Mouse (Mus musculus) limb, embryonic 14.5 days (tissue): ENCODE data around the gene Igsf21. TPM values are rescaled to one million over a fixed set of nuclear protein-coding genes. Genes with fewer than 3 reads are reported as not detected.

Experiments used
- ATAC-seq: fragments of 200-750 bp; cut with Nextera tagmentation; 2 replicates; pipeline ENCODE4 v1.8.0; 2017; ENCODE audit warnings: low read depth, moderate number of reproducible peaks, moderate TSS enrichment; ENCODE audit not compliant: low FRiP score
- DNase-seq: peaks from one replicate; pipeline ENCODE4 v3.0.0-alpha.2; 2015; ENCODE audit warnings: low spot score
- H3K27ac ChIP-seq: fragments of 300-500 bp; sonication (generic); replicated peaks from 2 replicates; pipeline ENCODE4 v1.5.1; 2014; ENCODE audit warnings: low read depth, mild to moderate bottlenecking, low read length, moderate library complexity, mixed read lengths
- H3K27me3 ChIP-seq: fragments of 300-500 bp; sonication (generic); 2 replicates; pipeline ENCODE4 v1.6.1; 2014; ENCODE audit warnings: low read length, mixed read lengths; ENCODE audit not compliant: control insufficient read depth, insufficient read depth
- H3K36me3 ChIP-seq: fragments of 300-500 bp; sonication (generic); 2 replicates; pipeline ENCODE4 v1.6.1; 2014; ENCODE audit warnings: mild to moderate bottlenecking, low read length, moderate library complexity, mixed read lengths; ENCODE audit not compliant: control insufficient read depth, insufficient read depth
- H3K4me1 ChIP-seq: fragments of 300-500 bp; sonication (generic); 2 replicates; pipeline ENCODE4 v1.6.1; 2014; ENCODE audit warnings: antibody characterized with exemption, low read length, mixed read lengths; ENCODE audit not compliant: control insufficient read depth, insufficient read depth
- H3K4me2 ChIP-seq: fragments of 300-500 bp; sonication (generic); replicated peaks from 2 replicates; pipeline ENCODE4 v1.6.1; 2014; ENCODE audit warnings: low read depth, mild to moderate bottlenecking, low read length, moderate library complexity; ENCODE audit not compliant: severe bottlenecking
- H3K4me3 ChIP-seq: fragments of 300-500 bp; sonication (generic); replicated peaks from 2 replicates; pipeline ENCODE4 v1.5.1; 2014; ENCODE audit warnings: low read length
- H3K9ac ChIP-seq: fragments of 300-500 bp; sonication (generic); 2 replicates; pipeline ENCODE4 v1.6.1; 2014; ENCODE audit warnings: mild to moderate bottlenecking, low read depth, low read length, moderate library complexity; ENCODE audit not compliant: severe bottlenecking
- H3K9me3 ChIP-seq: fragments of 300-500 bp; sonication (generic); 2 replicates; pipeline ENCODE4 v1.6.1; 2016; ENCODE audit warnings: low read length; ENCODE audit not compliant: control insufficient read depth
- POLR2A ChIP-seq: fragments of 200-500 bp; IDR thresholded peaks from 2 replicates; pipeline ENCODE4 v1.8.0; 2012; ENCODE audit warnings: inconsistent platforms, mild to moderate bottlenecking, moderate library complexity, borderline replicate concordance; ENCODE audit not compliant: insufficient read depth, insufficient read length; ENCODE audit errors: extremely low read depth
- WGBS: fragments of 180-500 bp; shearing (Covaris S2); extraction: QIAGEN DNeasy Blood & Tissue Kit; methylation state at CpG from one replicate; pipeline ENCODE4 v1.1.7; 2014; 5-methylcytosine and 5-hydroxymethylcytosine counted together
- polyA plus RNA-seq, 2 experiments: library from polyadenylated mRNA; depleted of rRNA in 1 of 2; stranded (reverse) in 1 of 2; unstranded in 1 of 2; fragments of >200 nt; fragmentation: Nextera tagmentation in 1 of 2; extraction: Ambion mirVana in 1 of 2; gene quantifications; 2 replicates each; pipeline versions ENCODE4 v1.2.1 to v1.2.3; 2012 to 2014

Gene Igsf21
- polyA plus RNA-seq, 2 experiments: 0.45 to 0.55 TPM

- H3K36me3 ChIP-seq: no peaks in the 10 kb centered on the region
- H3K4me3 ChIP-seq: no peak overlapping the region
- TF ChIP-seq POLR2A: no peak
- no peak overlapping the region for H3K9ac ChIP-seq
- no peak overlapping the region for H3K27ac ChIP-seq
- WGBS: 74% methylated on average over 7 of the region's 7 CpGs
- H3K4me2 ChIP-seq: no peak overlapping the region
- ATAC-seq (no peak), DNase-seq (no peak)
- H3K9me3 ChIP-seq: 0 out of 2 replicates have a peak, but pooled peaks cover 5% of the 10 kb centered on the region
- H3K27me3 ChIP-seq: no peaks in the 10 kb centered on the region
- H3K4me1 ChIP-seq: no peaks in the 10 kb centered on the region
Observed at GRCm38 (mm10) chr4:140053042-140053441, 193.5 kb downstream of the Igsf21 start.

DNA sequence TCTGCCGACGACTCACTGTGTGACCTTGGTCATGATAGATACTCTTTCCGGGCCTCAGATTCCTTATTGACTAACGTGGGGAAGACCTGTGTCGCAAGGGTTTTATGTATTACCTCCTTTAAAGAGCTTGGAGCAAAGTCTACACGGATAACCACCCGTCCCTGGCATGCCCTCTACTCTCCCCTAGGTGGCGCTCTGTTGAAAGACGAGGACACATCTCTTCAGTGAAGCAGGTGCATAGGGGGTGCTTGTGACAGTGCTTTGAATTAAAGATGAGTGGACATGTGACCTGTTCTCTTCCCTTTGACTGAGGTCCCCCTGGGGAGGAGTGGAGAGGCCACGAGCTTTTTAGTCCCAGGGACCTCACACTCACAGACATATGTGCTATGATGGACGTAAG lies 194.0 kb downstream of the Igsf21 start:
- no peaks in the 10 kb centered on the region for H3K4me1 ChIP-seq
- no peaks in the 10 kb centered on the region for H3K36me3 ChIP-seq
- no peak overlapping the region for H3K9ac ChIP-seq
- no peak overlapping the region for H3K4me2 ChIP-seq
- 0 out of 2 replicates have a peak, but pooled peaks cover 5% of the 10 kb centered on the region for H3K9me3 ChIP-seq
- H3K27ac ChIP-seq: no peak overlapping the region
- no peak overlapping the region for H3K4me3 ChIP-seq
- no peak for ATAC-seq
- DNase-seq: no peak
- WGBS: 57% methylated on average over 11 of the region's 11 CpGs
- no peaks in the 10 kb centered on the region for H3K27me3 ChIP-seq
- TF ChIP-seq POLR2A: no peak

DNA sequence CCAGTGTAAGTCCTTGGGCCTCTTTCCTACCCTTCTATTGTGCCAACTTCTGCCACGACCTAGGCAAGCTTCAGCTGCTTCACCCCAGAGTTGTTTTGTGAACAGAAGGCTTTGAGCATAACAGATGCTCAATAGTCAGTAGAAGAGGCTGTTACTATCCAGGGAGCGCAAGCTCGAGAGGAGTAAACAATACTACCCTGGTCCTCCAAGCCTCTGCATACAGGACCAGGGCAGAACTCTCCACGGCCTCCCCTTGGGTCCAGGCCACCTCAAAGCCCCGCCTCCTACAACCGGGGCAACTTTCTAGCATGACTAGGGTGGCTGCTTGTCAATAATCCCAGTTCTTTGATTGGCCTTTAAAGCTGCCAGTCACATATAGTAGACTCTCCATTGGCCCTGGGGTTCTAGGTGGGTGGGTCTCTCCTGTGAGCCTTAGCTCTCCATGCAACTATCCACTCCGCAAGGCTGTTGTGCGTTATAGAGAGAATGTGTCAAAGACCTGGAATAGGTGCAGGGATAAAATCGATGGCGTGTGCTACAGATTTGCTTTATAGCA lies 198.7 kb downstream of the Igsf21 start:
- Histone ChIP-seq H3K27me3 (no peaks in the 10 kb centered on the region), H3K27ac (no peak overlapping the region), H3K9ac (no peak overlapping the region), H3K4me1 (no peaks in the 10 kb centered on the region), H3K36me3 (no peaks in the 10 kb centered on the region), H3K9me3 (0 out of 2 replicates have a peak, but pooled peaks cover 5% of the 10 kb centered on the region), H3K4me3 (no peak overlapping the region), H3K4me2 (no peak overlapping the region)
- no peak for ATAC-seq
- no peak for TF ChIP-seq POLR2A
- DNase-seq: no peak
- 69% methylated on average over 10 of the region's 10 CpGs for WGBS

- Histone ChIP-seq H3K9me3 (0 out of 2 replicates have a peak, but pooled peaks cover 11% of the 10 kb centered on the region), H3K4me1 (no peaks in the 10 kb centered on the region), H3K4me3 (no peak overlapping the region), H3K36me3 (no peaks in the 10 kb centered on the region), H3K27ac (no peak overlapping the region), H3K9ac (no peak overlapping the region), H3K27me3 (peaks cover 4% of the 10 kb centered on the region; the same call in 1 of the 2 replicates), H3K4me2 (no peak overlapping the region)
- TF ChIP-seq POLR2A: no peak
- ATAC-seq (peak; percentile 47; the same call in 1 of the 2 replicates), DNase-seq (no peak)
- 44% methylated on average over 12 of the region's 12 CpGs for WGBS
Observed at GRCm38 (mm10) chr4:140043953-140044352, 202.6 kb downstream of the Igsf21 start.

DNA sequence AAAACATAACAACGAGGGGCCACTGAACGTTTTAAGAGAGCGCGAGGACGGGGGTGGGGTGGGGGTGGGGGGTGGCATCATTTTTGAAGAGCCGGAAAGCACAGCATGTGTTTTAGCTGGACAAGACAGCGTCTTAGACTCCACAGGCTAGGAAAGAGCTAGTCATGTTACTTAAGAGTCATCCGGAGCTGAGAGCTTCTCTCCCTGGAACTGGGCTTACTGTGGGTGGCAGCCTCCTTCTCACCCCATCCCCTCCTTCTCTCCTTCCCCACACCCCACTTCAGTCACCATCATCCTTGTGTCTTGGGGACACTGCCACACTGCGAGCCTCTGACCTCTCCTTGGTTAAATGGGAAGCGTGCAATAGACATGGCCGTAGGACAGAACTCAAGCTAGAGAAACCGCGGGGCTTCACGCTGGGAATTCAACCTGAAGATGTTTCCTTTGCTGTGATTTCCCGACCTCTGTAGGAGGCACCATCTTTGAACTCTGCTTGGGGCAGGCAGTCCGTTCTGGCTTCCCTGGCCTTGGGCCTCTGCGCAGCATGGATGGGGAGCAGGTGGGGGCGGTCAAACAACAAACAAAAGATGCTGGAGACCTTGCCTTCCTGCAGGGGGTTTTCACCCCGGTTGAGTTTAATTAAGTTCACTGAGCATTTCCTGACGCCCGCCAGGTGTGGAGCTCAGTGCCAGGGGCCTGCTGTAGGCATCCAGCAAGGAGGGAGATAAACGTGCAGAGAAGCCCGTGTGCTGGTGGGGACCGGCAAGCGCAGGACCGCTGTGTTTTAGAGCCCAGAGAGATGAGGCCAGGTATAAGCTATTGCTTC lies 207.8 kb downstream of the Igsf21 start:
- ATAC-seq: no peak
- H3K9me3 ChIP-seq: 0 out of 2 replicates have a peak, but pooled peaks cover 11% of the 10 kb centered on the region
- no peak overlapping the region for H3K4me2 ChIP-seq
- no peak for DNase-seq
- no peak overlapping the region for H3K4me3 ChIP-seq
- H3K27ac ChIP-seq: no peak overlapping the region
- no peak for TF ChIP-seq POLR2A
- peaks cover 14% of the 10 kb centered on the region for H3K4me1 ChIP-seq
- H3K9ac ChIP-seq: no peak overlapping the region
- 3% methylated on average over 26 of the region's 26 CpGs for WGBS
- H3K36me3 ChIP-seq: no peaks in the 10 kb centered on the region
- peaks cover 28% of the 10 kb centered on the region; the same call in 1 of the 2 replicates for H3K27me3 ChIP-seq
